Mouse (Mus musculus) ES-E14 (cell line): ENCODE measurements around the gene Slc6a12. TPM values are rescaled to one million over a fixed set of nuclear protein-coding genes. Genes with fewer than 3 reads are reported as not detected.

Source experiments
- DNase-seq: peaks from one replicate; pipeline ENCODE4 v3.0.0-alpha.2; 2013; ENCODE audit warnings: low read depth, low spot score
- H3K27ac ChIP-seq: 2 replicates; pipeline ENCODE4 v1.5.1; 2012; ENCODE audit warnings: low read depth, mild to moderate bottlenecking, low read length, moderate library complexity, mixed read lengths; ENCODE audit not compliant: poor library complexity, insufficient read depth, severe bottlenecking
- H3K36me3 ChIP-seq: 2 replicates; pipeline ENCODE4 v1.6.1; 2012; ENCODE audit warnings: mild to moderate bottlenecking, low read length, moderate library complexity, mixed read lengths; ENCODE audit not compliant: control insufficient read depth, poor library complexity, insufficient read depth, severe bottlenecking
- H3K4me1 ChIP-seq, 2 experiments: fragments of 150-350 bp in 1 of 2; sonication (generic) in 1 of 2; 2 replicates each; pipeline ENCODE4 v1.6.1; 2012; ENCODE audit warnings: low read length in 2 of 2, mild to moderate bottlenecking in 1 of 2, mixed read lengths in 1 of 2; ENCODE audit not compliant: control insufficient read depth in 2 of 2, insufficient read depth in 2 of 2, poor library complexity in 1 of 2
- H3K4me3 ChIP-seq, 2 experiments: fragments of 150-350 bp in 1 of 2; sonication (generic) in 1 of 2; 2 replicates each; pipeline ENCODE4 v1.5.1; 2012; ENCODE audit warnings: low read length in 2 of 2, low read depth in 1 of 2, mild to moderate bottlenecking in 1 of 2, mixed read lengths in 1 of 2; ENCODE audit not compliant: insufficient read depth in 1 of 2, poor library complexity in 1 of 2, severe bottlenecking in 1 of 2
- H3K9ac ChIP-seq: 2 replicates; pipeline ENCODE4 v1.6.1; 2012; ENCODE audit warnings: low read depth, mild to moderate bottlenecking, low read length, mixed read lengths; ENCODE audit not compliant: poor library complexity, insufficient read depth, severe bottlenecking
- H3K9me3 ChIP-seq: fragments of 150-350 bp; sonication (generic); 2 replicates; pipeline ENCODE4 v1.6.1; 2012; ENCODE audit warnings: low read depth, mild to moderate bottlenecking, low read length; ENCODE audit not compliant: control insufficient read depth, insufficient read depth
- CHD2 ChIP-seq: IDR thresholded peaks from 2 replicates; pipeline ENCODE4 v1.6.1; 2014; ENCODE audit warnings: mild to moderate bottlenecking, low read depth, low read length, inconsistent platforms
- HCFC1 ChIP-seq: IDR thresholded peaks from 2 replicates; pipeline ENCODE4 v1.6.1; 2012; ENCODE audit warnings: low read length, inconsistent platforms, borderline replicate concordance; ENCODE audit not compliant: insufficient read depth
- MAFK ChIP-seq: IDR thresholded peaks from 2 replicates; pipeline ENCODE4 v1.6.1; 2014; ENCODE audit warnings: mild to moderate bottlenecking, low read depth, low read length, inconsistent platforms; ENCODE audit not compliant: insufficient read depth
- ZC3H11A ChIP-seq: IDR thresholded peaks from 2 replicates; pipeline ENCODE4 v1.6.1; 2012; ENCODE audit warnings: low read depth, mild to moderate bottlenecking, inconsistent platforms, low read length, borderline replicate concordance
- ZNF384 ChIP-seq: IDR thresholded peaks from 2 replicates; pipeline ENCODE4 v1.6.1; 2012; ENCODE audit warnings: low read depth, low read length, inconsistent platforms
- in situ Hi-C, 2 experiments: fragments of 600-800 bp; cut with MboI; formaldehyde crosslinking; loops; one replicate each; pipeline ENCODE4 v1.15.1; 2025; ENCODE audit warnings: low sequenced_read_pairs in 2 of 2, inconsistent platforms in 1 of 2; ENCODE audit not compliant: unreplicated experiment in 2 of 2
- total RNA-seq: library from RNA; depleted of rRNA; stranded (reverse); fragments of 300-350 nt; gene quantifications from 2 replicates; pipeline ENCODE4 v1.2.3, GENCODE M21; 2012; rRNA removed

The Slc6a12 gene
- total RNA-seq: 0.45 and 1.3 TPM in 2 replicates

- Histone ChIP-seq H3K4me1 (no peaks in the 10 kb centered on the region), H3K9ac (no peak within 1 kb of the TSS), H3K9me3 (no peaks in the 10 kb centered on the region), H3K36me3 (no peaks in the 10 kb centered on the region), H3K27ac (no peak within 1 kb of the TSS), H3K4me3 (no peak within 1 kb of the TSS)
- DNase-seq: no peak
- TF ChIP-seq MAFK (no peak), ZNF384 (no peak), CHD2 (no peak), ZC3H11A (no peak), HCFC1 (no peak)
- in situ Hi-C loops: loop anchor here in 1 of 2 experiments (25.0 kb wide), 1 partner anchor 194 kb away; no protein-coding TSS in a partner anchor
Observed at GRCm38 (mm10) chr6:121343026-121343770, at the start of gene Slc6a12. Gene Slc6a12 (plus strand): TSS chr6:121343076.

- Histone ChIP-seq H3K27ac (no peak overlapping the region), H3K4me1 (peaks cover 0 to 5% of the 10 kb centered on the region in 2 experiments; a peak in 1 of 4 replicates), H3K9ac (no peak overlapping the region), H3K4me3 (no peak overlapping the region), H3K36me3 (no peaks in the 10 kb centered on the region), H3K9me3 (no peaks in the 10 kb centered on the region)
- in situ Hi-C loops: no loop called here
- no peak for DNase-seq
- TF ChIP-seq ZC3H11A: no peak
- TF ChIP-seq HCFC1: no peak
Observed at GRCm38 (mm10) chr6:121299317-121299716, 43.6 kb upstream of the Slc6a12 start.

GRCm38 (mm10) chr6:121299954-121300353 is 42.9 kb upstream of the Slc6a12 start, which contains the start of gene Slc6a13:
Gene Slc6a13 (plus strand): TSS chr6:121300227.
- peaks cover 0 to 5% of the 10 kb centered on the region in 2 experiments; a peak in 1 of 4 replicates for H3K4me1 ChIP-seq
- in situ Hi-C loops: no loop called here
- H3K27ac ChIP-seq: no peak within 1 kb of the TSS
- peak; percentile 26 for DNase-seq
- H3K9me3 ChIP-seq: no peaks in the 10 kb centered on the region
- no peak within 1 kb of the TSS for H3K9ac ChIP-seq
- H3K4me3 ChIP-seq: no peak within 1 kb of the TSS
- H3K36me3 ChIP-seq: no peaks in the 10 kb centered on the region
- no peak for TF ChIP-seq ZNF384
- no peak for TF ChIP-seq CHD2
- TF ChIP-seq MAFK: no peak
- no peak for TF ChIP-seq ZC3H11A
- no peak for TF ChIP-seq HCFC1

DNA sequence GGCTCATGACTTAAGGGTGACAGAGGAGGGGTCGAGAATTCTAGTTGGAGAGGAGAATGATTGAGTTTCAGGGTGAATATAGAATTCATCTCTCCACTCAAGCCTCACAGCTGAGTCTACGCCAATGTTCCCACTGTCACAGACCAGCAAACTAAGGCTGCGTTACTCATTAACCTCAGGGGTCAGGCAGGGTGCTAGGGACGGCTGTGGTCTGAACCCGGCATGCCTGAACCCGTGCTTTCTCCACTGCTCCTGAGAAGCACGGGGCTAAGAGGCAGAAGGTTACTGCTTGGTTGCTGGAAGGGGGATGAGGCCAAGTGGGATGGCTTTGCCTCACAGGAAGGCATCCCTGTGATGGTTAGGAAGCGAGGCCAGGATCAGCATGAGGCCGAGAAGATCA is 42.4 kb upstream of the Slc6a12 start:
- H3K27ac ChIP-seq: no peak overlapping the region

More for the DNA sequence above, 42.4 kb upstream of the Slc6a12 start:
- TF ChIP-seq ZNF384 (no peak), MAFK (no peak), HCFC1 (no peak), ZC3H11A (no peak), CHD2 (no peak)
- H3K9ac ChIP-seq: no peak overlapping the region
- no peak for DNase-seq
- no peak overlapping the region for H3K4me3 ChIP-seq
- in situ Hi-C loops: no loop called here
- no peaks in the 10 kb centered on the region for H3K36me3 ChIP-seq
- H3K4me1 ChIP-seq: peaks cover 0 to 5% of the 10 kb centered on the region in 2 experiments; a peak in 1 of 4 replicates
- H3K9me3 ChIP-seq: no peaks in the 10 kb centered on the region
